Mouse (Mus musculus) stomach, postnatal 0 days (tissue): Measurements from ENCODE around the gene Paip2b. TPM values are rescaled to one million over a fixed set of nuclear protein-coding genes. Genes with fewer than 3 reads are reported as not detected.

Experiments
- ATAC-seq: fragments of 200-750 bp; cut with Nextera tagmentation; 2 replicates; pipeline ENCODE4 v1.8.0; 2017; ENCODE audit not compliant: low FRiP score, low TSS enrichment
- DNase-seq: peaks from one replicate; pipeline ENCODE4 v3.0.0-alpha.2; 2016; ENCODE audit warnings: low spot score
- H3K27ac ChIP-seq: fragments of 300-500 bp; sonication (generic); replicated peaks from 2 replicates; pipeline ENCODE4 v1.5.1; 2014; ENCODE audit warnings: mild to moderate bottlenecking, control low read depth
- H3K27me3 ChIP-seq: fragments of 300-500 bp; sonication (generic); 2 replicates; pipeline ENCODE4 v1.6.1; 2014; ENCODE audit warnings: low read length; ENCODE audit not compliant: control insufficient read depth, insufficient read depth
- H3K36me3 ChIP-seq: fragments of 300-500 bp; sonication (generic); 2 replicates; pipeline ENCODE4 v1.6.1; 2014; ENCODE audit warnings: low read length, mixed read lengths; ENCODE audit not compliant: control insufficient read depth, insufficient read depth
- H3K4me1 ChIP-seq: fragments of 300-500 bp; sonication (generic); replicated peaks from 2 replicates; pipeline ENCODE4 v1.6.1; 2014; ENCODE audit warnings: antibody characterized with exemption; ENCODE audit not compliant: control insufficient read depth, insufficient read depth
- H3K4me2 ChIP-seq: fragments of 300-500 bp; sonication (generic); replicated peaks from 2 replicates; pipeline ENCODE4 v1.6.1; 2014; ENCODE audit warnings: low read depth, mild to moderate bottlenecking, control low read depth, moderate library complexity
- H3K4me3 ChIP-seq: fragments of 300-500 bp; sonication (generic); 2 replicates; pipeline ENCODE4 v1.5.1; 2014; ENCODE audit warnings: low read depth, low read length, control low read depth
- H3K9ac ChIP-seq: fragments of 300-500 bp; sonication (generic); 2 replicates; pipeline ENCODE4 v1.6.1; 2014; ENCODE audit warnings: mild to moderate bottlenecking, low read length, control low read depth, mixed read lengths
- H3K9me3 ChIP-seq: fragments of 300-500 bp; sonication (generic); 2 replicates; pipeline ENCODE4 v1.6.1; 2016; ENCODE audit warnings: low read length; ENCODE audit not compliant: control insufficient read depth
- CTCF ChIP-seq: IDR thresholded peaks from 2 replicates; pipeline ENCODE4 v1.5.1; 2016; ENCODE audit warnings: antibody characterized with exemption, low read depth, mild to moderate bottlenecking, moderate library complexity
- EP300 ChIP-seq: optimal IDR thresholded peaks from 2 replicates; pipeline ENCODE3; 2016; ENCODE audit warnings: antibody characterized with exemption
- WGBS: fragments of 180-500 bp; shearing (Covaris S2); extraction: QIAGEN DNeasy Blood & Tissue Kit; methylation state at CpG from one replicate; pipeline ENCODE4 v1.1.7; 2014; 5-methylcytosine and 5-hydroxymethylcytosine counted together
- polyA plus RNA-seq: library from polyadenylated mRNA; unstranded; fragments of >200 nt; fragmentation: Nextera tagmentation; extraction: Ambion mirVana; gene quantifications from 2 replicates; pipeline ENCODE4 v1.2.1, GENCODE M21; 2015

Gene Paip2b
- polyA plus RNA-seq, 1 experiment from 2014 or later = 9.1 TPM

DNA sequence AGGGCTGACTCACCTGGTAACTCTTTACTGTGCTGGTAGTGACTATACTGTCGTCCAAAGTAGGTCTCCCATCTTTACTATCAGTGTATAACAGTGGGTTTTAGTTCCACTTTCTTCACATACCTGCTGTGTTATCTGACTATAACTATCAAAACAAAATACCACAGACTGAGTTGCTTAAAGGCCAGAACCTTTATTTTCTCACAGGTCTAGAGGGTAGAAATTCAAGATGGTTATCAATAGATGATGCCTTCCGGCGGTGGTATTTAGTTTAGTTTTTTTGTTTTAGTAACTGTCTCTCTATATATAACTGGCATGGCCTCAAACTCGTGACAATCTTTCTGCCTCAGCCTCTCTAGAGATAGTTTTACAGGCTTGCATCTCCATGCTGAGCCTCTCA is 32.0 kb upstream of the Paip2b start:
- DNase-seq = no peak
- 64% methylated on average over 4 of the region's 4 CpGs for WGBS
- TF ChIP-seq EP300 (no peak), CTCF (no peak)
- Histone ChIP-seq H3K27ac (no peak overlapping the region), H3K4me2 (no peak overlapping the region), H3K27me3 (no peaks in the 10 kb centered on the region), H3K9me3 (no peaks in the 10 kb centered on the region), H3K36me3 (no peaks in the 10 kb centered on the region), H3K9ac (no peak overlapping the region), H3K4me3 (no peak overlapping the region), H3K4me1 (no peaks in the 10 kb centered on the region)
- no peak for ATAC-seq

DNA sequence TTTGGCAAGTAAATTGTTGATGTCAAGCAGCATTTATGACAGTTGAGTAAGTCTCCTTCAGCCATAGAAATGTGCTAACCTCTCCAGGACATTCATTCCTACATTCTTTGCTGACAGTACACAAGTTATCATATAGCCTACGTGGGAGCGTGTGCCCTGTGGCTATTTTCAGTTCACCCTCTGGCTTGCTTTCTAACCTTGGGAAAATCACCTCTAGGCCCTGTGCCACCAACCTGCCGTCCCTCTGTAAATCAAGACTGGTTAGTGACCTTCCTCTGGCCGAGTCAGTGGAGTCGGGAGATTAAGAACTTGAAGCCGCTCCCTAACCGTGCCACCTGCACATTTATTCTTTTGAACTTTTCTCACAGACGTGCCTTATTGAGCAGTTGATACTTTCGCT is 28.5 kb upstream of the Paip2b start:
- TF ChIP-seq CTCF = no peak
- no peak for TF ChIP-seq EP300
- 79% methylated on average over 9 of the region's 9 CpGs for WGBS
- Histone ChIP-seq H3K27ac (no peak overlapping the region), H3K36me3 (no peaks in the 10 kb centered on the region), H3K9ac (no peak overlapping the region), H3K4me2 (no peak overlapping the region), H3K4me1 (no peaks in the 10 kb centered on the region), H3K9me3 (no peaks in the 10 kb centered on the region), H3K27me3 (no peaks in the 10 kb centered on the region), H3K4me3 (no peak overlapping the region)
- DNase-seq (no peak), ATAC-seq (no peak)

DNA sequence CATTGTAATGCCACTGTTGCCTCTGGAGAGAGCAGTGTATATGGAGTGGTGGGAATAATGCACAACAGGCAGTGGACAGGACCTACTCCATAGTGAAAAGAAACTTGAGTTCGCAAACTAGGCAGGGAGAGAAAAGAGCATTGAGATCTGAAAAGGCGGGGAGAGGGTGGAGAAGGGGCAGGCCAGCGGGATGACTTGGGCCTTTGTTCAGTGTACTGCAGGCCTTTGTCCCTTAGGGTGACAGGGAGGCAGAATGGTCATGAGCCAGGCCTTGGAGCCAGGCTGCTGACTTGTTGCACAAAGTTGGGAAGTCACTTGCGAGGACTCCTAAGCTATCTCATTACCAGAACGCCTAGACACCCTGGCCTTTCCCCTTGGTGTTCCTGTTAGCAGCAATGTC is 25.9 kb upstream of the Paip2b start:
- TF ChIP-seq CTCF (no peak), EP300 (no peak)
- no peak for DNase-seq
- H3K4me3 ChIP-seq = no peak overlapping the region
- no peaks in the 10 kb centered on the region for H3K27me3 ChIP-seq
- H3K36me3 ChIP-seq = no peaks in the 10 kb centered on the region
- no peak overlapping the region for H3K9ac ChIP-seq
- H3K27ac ChIP-seq = no peak overlapping the region
- H3K4me2 ChIP-seq = no peak overlapping the region
- no peaks in the 10 kb centered on the region for H3K9me3 ChIP-seq
- H3K4me1 ChIP-seq = no peaks in the 10 kb centered on the region
- no peak for ATAC-seq
- WGBS = 74% methylated on average over 5 of the region's 5 CpGs

DNA sequence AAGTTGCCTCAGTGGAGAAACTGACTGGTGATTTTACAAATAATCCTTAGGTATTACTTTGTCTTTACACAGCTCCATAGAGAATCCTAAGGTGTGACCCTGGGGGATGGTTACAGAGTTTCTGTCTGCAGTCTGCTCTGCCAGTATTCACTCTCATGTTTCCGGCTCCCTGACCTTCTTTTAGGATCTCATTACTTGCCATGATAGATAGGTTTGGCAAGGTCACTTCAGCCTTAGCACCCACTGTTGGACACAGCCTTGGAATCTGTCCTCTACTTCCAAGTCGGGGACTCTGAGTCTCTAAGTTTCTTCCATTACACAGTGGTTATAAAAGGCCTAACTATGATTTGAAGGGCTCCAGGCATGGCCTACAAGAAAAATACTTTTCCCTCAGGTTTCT is 17.9 kb upstream of the Paip2b start:
- H3K4me3 ChIP-seq = no peak overlapping the region
- no peaks in the 10 kb centered on the region for H3K9me3 ChIP-seq
- TF ChIP-seq EP300 (no peak), CTCF (no peak)
- no peaks in the 10 kb centered on the region for H3K4me1 ChIP-seq
- WGBS = 76% methylated on average over 2 of the region's 2 CpGs
- H3K27me3 ChIP-seq = no peaks in the 10 kb centered on the region
- ATAC-seq (no peak), DNase-seq (no peak)
- no peak overlapping the region for H3K4me2 ChIP-seq
- H3K36me3 ChIP-seq = no peaks in the 10 kb centered on the region
- no peak overlapping the region for H3K27ac ChIP-seq
- H3K9ac ChIP-seq = no peak overlapping the region

DNA sequence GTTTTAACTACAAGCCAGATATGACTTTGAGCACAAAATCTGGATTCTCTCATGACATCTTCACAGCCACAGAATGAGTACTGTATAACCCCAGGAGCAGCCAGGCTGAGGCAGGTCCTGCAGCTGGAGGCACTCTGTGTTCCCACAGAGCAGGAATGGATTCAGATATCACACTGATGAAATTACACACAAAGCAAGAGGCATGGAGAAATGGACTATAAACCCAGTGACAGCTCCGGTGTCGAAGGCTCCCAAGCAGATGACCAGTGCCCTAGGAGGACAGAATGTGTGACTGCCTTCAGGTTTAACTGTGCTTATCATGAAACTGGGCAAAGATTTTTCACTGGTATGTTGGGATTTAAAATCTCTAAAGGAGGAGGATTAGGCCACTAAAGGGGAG is 14.6 kb upstream of the Paip2b start:
- Histone ChIP-seq H3K4me1 (no peaks in the 10 kb centered on the region), H3K4me2 (no peak overlapping the region), H3K36me3 (no peaks in the 10 kb centered on the region), H3K4me3 (no peak overlapping the region), H3K27me3 (no peaks in the 10 kb centered on the region), H3K9me3 (no peaks in the 10 kb centered on the region), H3K9ac (no peak overlapping the region), H3K27ac (no peak overlapping the region)
- no peak for DNase-seq
- ATAC-seq = no peak
- TF ChIP-seq EP300 (no peak), CTCF (no peak)
- 89% methylated on average over 2 of the region's 2 CpGs for WGBS

DNA sequence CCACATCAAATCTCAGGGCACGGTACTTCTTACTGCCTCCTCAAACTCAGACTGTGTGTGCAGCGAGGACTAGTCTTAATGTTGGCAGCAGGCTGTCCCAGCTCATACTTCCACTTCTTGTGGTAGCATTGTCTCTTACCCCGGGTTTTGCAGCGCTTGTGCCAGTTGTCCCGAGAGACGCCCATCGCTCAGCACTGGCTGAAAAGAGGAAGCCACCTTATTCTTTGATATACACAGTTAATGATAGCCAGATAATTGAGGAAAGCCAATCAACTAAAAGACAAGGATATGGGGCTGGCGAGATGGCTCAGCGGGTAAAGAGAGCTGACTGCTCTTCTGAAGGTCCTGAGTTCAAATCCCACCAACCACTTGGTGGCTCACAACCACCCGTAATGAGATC is 13.4 kb upstream of the Paip2b start:
- no peak for DNase-seq
- Histone ChIP-seq H3K9ac (no peak overlapping the region), H3K27me3 (no peaks in the 10 kb centered on the region), H3K27ac (no peak overlapping the region), H3K4me3 (no peak overlapping the region), H3K36me3 (no peaks in the 10 kb centered on the region), H3K4me1 (no peaks in the 10 kb centered on the region), H3K9me3 (no peaks in the 10 kb centered on the region), H3K4me2 (no peak overlapping the region)
- ATAC-seq = no peak
- TF ChIP-seq EP300 = no peak
- no peak for TF ChIP-seq CTCF
- WGBS = 87% methylated on average over 10 of the region's 10 CpGs
